Mouse (Mus musculus) thymus, adult 2 months (tissue): ENCODE measurements around the gene Socs2. TPM values are rescaled to one million over a fixed set of nuclear protein-coding genes. Genes with fewer than 3 reads are reported as not detected.

ENCODE experiments used
- DNase-seq: peaks from one replicate; pipeline ENCODE4 v3.0.0; 2021
- H3K27ac ChIP-seq: fragments of 200-500 bp; 2 replicates; pipeline ENCODE4 v1.5.1; 2012; ENCODE audit warnings: low read length, control low read depth; ENCODE audit not compliant: control insufficient read depth, insufficient read depth
- H3K27me3 ChIP-seq: fragments of 200-500 bp; 2 replicates; pipeline ENCODE4 v1.6.1; 2012; ENCODE audit warnings: mild to moderate bottlenecking, low read length, moderate library complexity, mixed read lengths; ENCODE audit not compliant: control insufficient read depth, insufficient read depth
- H3K36me3 ChIP-seq: fragments of 200-500 bp; 2 replicates; pipeline ENCODE4 v1.6.1; 2012; ENCODE audit warnings: mild to moderate bottlenecking, low read length, moderate library complexity; ENCODE audit not compliant: control insufficient read depth, insufficient read depth
- H3K4me1 ChIP-seq: fragments of 200-500 bp; replicated peaks from 2 replicates; pipeline ENCODE4 v1.6.1; 2012; ENCODE audit warnings: low read length; ENCODE audit not compliant: control insufficient read depth, insufficient read depth
- H3K4me3 ChIP-seq: fragments of 200-500 bp; 2 replicates; pipeline ENCODE4 v1.5.1; 2012; ENCODE audit warnings: mild to moderate bottlenecking, low read length, control low read depth, moderate library complexity; ENCODE audit not compliant: control insufficient read depth, insufficient read depth
- CTCF ChIP-seq: fragments of 200-500 bp; IDR thresholded peaks from 2 replicates; pipeline ENCODE4 v1.5.1; 2012; ENCODE audit warnings: mild to moderate bottlenecking, control low read depth, low read length, moderate library complexity, borderline replicate concordance; ENCODE audit not compliant: control insufficient read depth, poor library complexity, insufficient read depth; ENCODE audit errors: extremely low read depth
- POLR2A ChIP-seq: fragments of 200-500 bp; IDR thresholded peaks from 2 replicates; pipeline ENCODE4 v1.6.1; 2012; ENCODE audit warnings: mild to moderate bottlenecking, low read length, control low read depth, moderate library complexity; ENCODE audit not compliant: control insufficient read depth, poor library complexity, insufficient read depth; ENCODE audit errors: extremely low read depth
- WGBS: fragments of 180-500 bp; shearing (Covaris S2); methylation state at CpG from one replicate; pipeline ENCODE4 v1.1.7; 2018; 5-methylcytosine and 5-hydroxymethylcytosine counted together
- polyA plus RNA-seq: library from polyadenylated mRNA; depleted of rRNA; stranded (reverse); fragments of >200 nt; gene quantifications from 2 replicates; pipeline ENCODE4 v1.2.3, GENCODE M21; 2012

The Socs2 gene
- polyA plus RNA-seq, 1 experiment = 18.4 TPM

GRCm38 (mm10) chr10:95367661-95368089, 49.3 kb downstream of the Socs2 start:
- WGBS = 35% methylated on average over 9 of the region's 9 CpGs
- H3K4me3 ChIP-seq = no peak overlapping the region
- no peaks in the 10 kb centered on the region for H3K36me3 ChIP-seq
- H3K4me1 ChIP-seq = no peaks in the 10 kb centered on the region
- DNase-seq = no peak
- no peaks in the 10 kb centered on the region for H3K27me3 ChIP-seq
- no peak overlapping the region for H3K27ac ChIP-seq
- TF ChIP-seq POLR2A = no peak

- TF ChIP-seq CTCF (no peak), POLR2A (no peak)
Observed at GRCm38 (mm10) chr10:95367241-95367640, 49.7 kb downstream of the Socs2 start.

GRCm38 (mm10) chr10:95362326-95362725, 54.7 kb downstream of the Socs2 start:
- WGBS = 80% methylated on average over 2 of the region's 2 CpGs
- DNase-seq = no peak
- no peak overlapping the region for H3K27ac ChIP-seq
- no peaks in the 10 kb centered on the region for H3K36me3 ChIP-seq
- no peaks in the 10 kb centered on the region for H3K4me1 ChIP-seq
- TF ChIP-seq POLR2A (no peak), CTCF (no peak)
- no peak overlapping the region for H3K4me3 ChIP-seq
- H3K27me3 ChIP-seq = no peaks in the 10 kb centered on the region

More at GRCm38 (mm10) chr10:95367241-95367640, 49.7 kb downstream of the Socs2 start:
- Histone ChIP-seq H3K4me1 (no peaks in the 10 kb centered on the region), H3K27me3 (no peaks in the 10 kb centered on the region), H3K27ac (no peak overlapping the region), H3K36me3 (no peaks in the 10 kb centered on the region), H3K4me3 (no peak overlapping the region)
- WGBS = 86% methylated on average over 7 of the region's 7 CpGs
- no peak for DNase-seq

GRCm38 (mm10) chr10:95361260-95361841, 55.6 kb downstream of the Socs2 start:
- 96% methylated on average over 12 of the region's 12 CpGs for WGBS
- no peak overlapping the region for H3K4me3 ChIP-seq
- no peak for TF ChIP-seq POLR2A
- TF ChIP-seq CTCF = no peak
- no peak overlapping the region for H3K27ac ChIP-seq
- H3K27me3 ChIP-seq = no peaks in the 10 kb centered on the region
- no peak for DNase-seq
- H3K36me3 ChIP-seq = no peaks in the 10 kb centered on the region
- no peaks in the 10 kb centered on the region for H3K4me1 ChIP-seq

- 96% methylated on average over 5 of the region's 5 CpGs for WGBS
- no peak for TF ChIP-seq CTCF
- TF ChIP-seq POLR2A = no peak
Observed at GRCm38 (mm10) chr10:95360048-95360447, 56.9 kb downstream of the Socs2 start.

GRCm38 (mm10) chr10:95357721-95358120, 59.3 kb downstream of the Socs2 start:
- no peak for DNase-seq

More at GRCm38 (mm10) chr10:95360048-95360447, 56.9 kb downstream of the Socs2 start:
- H3K27me3 ChIP-seq = no peaks in the 10 kb centered on the region
- H3K4me1 ChIP-seq = no peaks in the 10 kb centered on the region
- H3K36me3 ChIP-seq = no peaks in the 10 kb centered on the region
- DNase-seq = no peak
- H3K27ac ChIP-seq = no peak overlapping the region
- H3K4me3 ChIP-seq = no peak overlapping the region

GRCm38 (mm10) chr10:95356711-95357110, 60.3 kb downstream of the Socs2 start:
- Histone ChIP-seq H3K36me3 (no peaks in the 10 kb centered on the region), H3K4me1 (no peaks in the 10 kb centered on the region), H3K27me3 (no peaks in the 10 kb centered on the region), H3K4me3 (no peak overlapping the region), H3K27ac (no peak overlapping the region)
- TF ChIP-seq POLR2A (no peak), CTCF (no peak)
- DNase-seq = no peak
- 98% methylated on average over 7 of the region's 7 CpGs for WGBS

More at GRCm38 (mm10) chr10:95357721-95358120, 59.3 kb downstream of the Socs2 start:
- no peaks in the 10 kb centered on the region for H3K27me3 ChIP-seq
- H3K4me1 ChIP-seq = no peaks in the 10 kb centered on the region
- WGBS = 57% methylated on average over 3 of the region's 3 CpGs
- no peak overlapping the region for H3K4me3 ChIP-seq
- TF ChIP-seq POLR2A = no peak
- TF ChIP-seq CTCF = no peak
- H3K27ac ChIP-seq = no peak overlapping the region
- H3K36me3 ChIP-seq = no peaks in the 10 kb centered on the region

- TF ChIP-seq POLR2A (no peak), CTCF (no peak)
- no peaks in the 10 kb centered on the region for H3K4me1 ChIP-seq
- WGBS = 86% methylated on average over 6 of the region's 6 CpGs
- H3K4me3 ChIP-seq = no peak overlapping the region
- DNase-seq = no peak
- no peak overlapping the region for H3K27ac ChIP-seq
- H3K36me3 ChIP-seq = no peaks in the 10 kb centered on the region
- no peaks in the 10 kb centered on the region for H3K27me3 ChIP-seq
Observed at GRCm38 (mm10) chr10:95355678-95356268, 61.2 kb downstream of the Socs2 start.
